Mouse (Mus musculus) heart, embryonic 13.5 days (tissue): Measurements from ENCODE around the gene Tssc4. TPM values are rescaled to one million over a fixed set of nuclear protein-coding genes. Genes with fewer than 3 reads are reported as not detected.

Experiments used
- ATAC-seq: fragments of 200-750 bp; cut with Nextera tagmentation; 2 replicates; pipeline ENCODE4 v1.8.0; 2017; ENCODE audit warnings: moderate TSS enrichment; ENCODE audit not compliant: insufficient number of reproducible peaks, low FRiP score, low TSS enrichment; ENCODE audit errors: extremely low read depth
- H3K27ac ChIP-seq: fragments of 300-500 bp; sonication (generic); replicated peaks from 2 replicates; pipeline ENCODE4 v1.5.1; 2015; ENCODE audit warnings: moderate library complexity, mild to moderate bottlenecking, inconsistent platforms
- H3K27me3 ChIP-seq: fragments of 300-500 bp; sonication (generic); replicated peaks from 2 replicates; pipeline ENCODE4 v1.6.1; 2015; ENCODE audit warnings: mild to moderate bottlenecking, inconsistent platforms
- H3K36me3 ChIP-seq: fragments of 300-500 bp; sonication (generic); 2 replicates; pipeline ENCODE4 v1.6.1; 2015; ENCODE audit warnings: mild to moderate bottlenecking, inconsistent platforms
- H3K4me1 ChIP-seq: fragments of 300-500 bp; sonication (generic); 2 replicates; pipeline ENCODE4 v1.6.1; 2015; ENCODE audit warnings: inconsistent platforms
- H3K4me2 ChIP-seq: fragments of 300-500 bp; sonication (generic); 2 replicates; pipeline ENCODE4 v1.6.1; 2015; ENCODE audit warnings: inconsistent platforms, mild to moderate bottlenecking, moderate library complexity
- H3K4me3 ChIP-seq: fragments of 300-500 bp; sonication (generic); 2 replicates; pipeline ENCODE4 v1.5.1; 2015; ENCODE audit warnings: moderate library complexity, mild to moderate bottlenecking, inconsistent platforms
- H3K9ac ChIP-seq: fragments of 300-500 bp; sonication (generic); 2 replicates; pipeline ENCODE4 v1.6.1; 2015; ENCODE audit warnings: inconsistent platforms, mild to moderate bottlenecking, moderate library complexity
- H3K9me3 ChIP-seq: fragments of 300-500 bp; sonication (generic); 2 replicates; pipeline ENCODE4 v1.6.1; 2016; ENCODE audit warnings: inconsistent platforms
- WGBS: fragments of 180-500 bp; shearing (Covaris S2); methylation state at CpG from one replicate; pipeline ENCODE4 v1.1.7; 2015; ENCODE audit warnings: mixed read lengths; 5-methylcytosine and 5-hydroxymethylcytosine counted together
- polyA plus RNA-seq: library from polyadenylated mRNA; unstranded; fragments of >200 nt; fragmentation: Nextera tagmentation; extraction: Ambion mirVana; gene quantifications from 2 replicates; pipeline ENCODE4 v1.2.1, GENCODE M21; 2015

The Tssc4 gene
- polyA plus RNA-seq = 58.2 and 60.7 TPM in 2 replicates

GRCm38 (mm10) chr7:143068882-143069591 lies at the start of gene Tssc4:
Tssc4 (plus strand) TSS chr7:143069249.
- WGBS = under 1% methylated on average over 51 of the region's 51 CpGs
- Histone ChIP-seq H3K36me3 (peaks cover 58% of the 10 kb centered on the region), H3K9me3 (no peaks in the 10 kb centered on the region), H3K9ac (peak within 1 kb of the TSS; percentile 96), H3K4me2 (peak within 1 kb of the TSS; percentile 98), H3K4me1 (peaks cover 26% of the 10 kb centered on the region), H3K4me3 (peak within 1 kb of the TSS; percentile 84), H3K27ac (peak within 1 kb of the TSS; percentile 90), H3K27me3 (no peaks in the 10 kb centered on the region)
- ATAC-seq = peak; percentile 93

DNA sequence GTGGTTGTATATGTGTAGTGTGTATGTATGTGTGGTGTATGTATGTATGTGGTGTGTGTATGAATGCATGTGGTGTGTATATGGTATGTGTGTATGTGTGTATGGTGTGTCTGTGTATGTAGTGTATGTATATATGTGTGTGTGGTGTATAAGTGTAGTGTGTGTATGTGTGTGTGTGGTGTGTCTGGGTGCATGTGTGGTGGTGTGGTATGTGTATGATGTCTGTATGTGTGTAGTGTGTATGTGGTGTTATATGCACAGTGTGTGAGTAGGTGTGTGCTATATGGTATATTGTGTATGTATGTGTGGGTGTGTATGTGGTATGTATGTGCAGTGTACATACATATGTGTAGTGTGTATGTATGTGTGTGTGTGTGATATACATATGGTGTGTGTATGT lies 49.0 kb upstream of the Tssc4 start:
- H3K9me3 ChIP-seq = no peaks in the 10 kb centered on the region
- no peaks in the 10 kb centered on the region for H3K27me3 ChIP-seq
- no peak overlapping the region for H3K4me3 ChIP-seq
- H3K36me3 ChIP-seq = peaks cover 2% of the 10 kb centered on the region
- no peak for ATAC-seq
- no peak overlapping the region for H3K4me2 ChIP-seq
- no peak overlapping the region for H3K9ac ChIP-seq
- H3K4me1 ChIP-seq = peaks cover 38% of the 10 kb centered on the region
- H3K27ac ChIP-seq = no peak overlapping the region

- H3K9me3 ChIP-seq = no peaks in the 10 kb centered on the region
- no peak overlapping the region for H3K4me3 ChIP-seq
- no peak overlapping the region for H3K27ac ChIP-seq
- WGBS = 70% methylated on average over 3 of the region's 3 CpGs
- no peaks in the 10 kb centered on the region for H3K27me3 ChIP-seq
- H3K4me1 ChIP-seq = peaks cover 31% of the 10 kb centered on the region
- no peak for ATAC-seq
- no peak overlapping the region for H3K4me2 ChIP-seq
- H3K36me3 ChIP-seq = peaks cover 7% of the 10 kb centered on the region
- no peak overlapping the region for H3K9ac ChIP-seq
Observed at GRCm38 (mm10) chr7:143020764-143021163, 48.3 kb upstream of the Tssc4 start.

DNA sequence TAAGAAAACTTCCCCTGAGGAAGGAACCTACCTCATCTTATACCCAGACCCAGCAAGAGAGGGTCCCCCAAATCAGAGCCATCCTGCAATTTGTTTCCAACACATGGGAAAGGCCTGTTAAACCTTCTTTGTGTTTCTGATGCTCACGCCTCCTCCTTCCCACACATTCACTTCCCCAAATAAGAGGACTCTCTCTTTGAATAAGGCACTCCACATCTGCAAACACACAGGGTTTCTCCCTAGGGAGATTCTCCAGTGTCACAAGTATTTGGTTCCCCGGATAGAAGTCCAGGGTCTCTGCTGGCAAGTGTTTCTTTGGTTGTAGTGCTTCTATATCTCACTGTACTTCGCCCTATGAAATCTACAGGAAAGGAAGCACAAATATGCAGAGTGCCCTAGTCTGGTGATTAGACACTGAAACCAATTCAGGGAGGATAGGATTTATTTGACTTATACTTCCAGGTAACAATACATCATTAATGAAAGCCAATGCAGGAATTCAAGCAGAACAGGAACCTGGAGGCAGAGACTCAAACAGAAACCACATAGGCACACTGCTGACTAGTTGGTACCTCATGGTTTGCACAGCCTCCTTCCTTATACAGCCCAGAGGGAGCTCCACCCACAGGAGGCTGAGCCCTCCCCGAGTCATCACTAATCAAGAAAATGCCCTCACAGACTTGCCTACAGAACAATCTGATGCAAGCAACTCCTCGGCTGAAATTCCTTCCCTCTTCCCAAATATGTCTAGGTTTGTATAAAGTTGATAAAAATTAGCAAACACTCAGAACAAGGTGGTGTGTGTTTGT lies 47.5 kb upstream of the Tssc4 start:
- no peaks in the 10 kb centered on the region for H3K9me3 ChIP-seq
- no peaks in the 10 kb centered on the region for H3K27me3 ChIP-seq
- WGBS = 49% methylated on average over 5 of the region's 5 CpGs
- no peak overlapping the region for H3K4me3 ChIP-seq
- H3K9ac ChIP-seq = no peak overlapping the region
- no peak for ATAC-seq
- no peak overlapping the region for H3K4me2 ChIP-seq
- peaks cover 7% of the 10 kb centered on the region for H3K36me3 ChIP-seq
- H3K27ac ChIP-seq = no peak overlapping the region
- H3K4me1 ChIP-seq = peaks cover 23% of the 10 kb centered on the region

DNA sequence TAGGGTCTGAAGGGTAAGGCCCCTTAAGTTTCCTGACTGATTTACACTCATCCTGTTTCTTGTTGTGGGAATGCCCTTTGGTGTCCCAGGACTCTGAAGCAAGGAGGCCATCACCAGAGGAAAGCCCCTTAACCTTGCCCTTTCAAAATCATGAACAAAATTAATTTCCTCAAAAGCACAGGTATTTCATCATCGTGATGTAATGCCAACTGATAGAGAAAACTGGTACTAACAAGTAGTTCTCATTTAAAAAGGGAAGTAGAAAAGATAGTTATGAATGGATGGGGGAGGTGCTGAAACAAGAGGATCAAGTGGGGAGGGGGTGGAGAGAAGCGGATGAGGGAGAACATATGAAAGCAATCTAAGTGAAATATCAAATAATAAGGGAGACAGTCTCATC lies 45.5 kb upstream of the Tssc4 start:
- Histone ChIP-seq H3K4me1 (peaks cover 21% of the 10 kb centered on the region), H3K27ac (no peak overlapping the region), H3K4me3 (no peak overlapping the region), H3K9ac (no peak overlapping the region), H3K9me3 (no peaks in the 10 kb centered on the region), H3K36me3 (peaks cover 7% of the 10 kb centered on the region), H3K4me2 (no peak overlapping the region), H3K27me3 (no peaks in the 10 kb centered on the region)
- no peak for ATAC-seq
- 81% methylated on average over 2 of the region's 2 CpGs for WGBS

DNA sequence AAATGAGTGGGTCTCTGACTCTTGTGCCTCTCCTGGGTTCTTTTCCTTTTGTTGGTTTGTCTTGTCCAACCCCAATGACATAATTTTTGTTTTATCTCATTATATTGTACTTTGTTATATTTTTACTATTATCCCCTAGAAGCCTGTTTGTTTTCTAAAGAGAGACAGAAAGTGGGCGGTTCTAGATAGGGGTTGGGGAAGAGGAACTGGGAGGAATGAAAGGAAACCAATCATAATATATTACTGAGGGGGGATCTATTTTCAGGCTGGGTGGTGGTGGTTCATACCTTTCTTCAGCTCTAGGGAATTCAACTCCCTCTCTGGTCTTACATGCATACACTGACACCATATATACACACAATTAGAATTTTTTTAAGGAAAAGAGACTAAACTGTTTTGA lies 44.8 kb upstream of the Tssc4 start:
- ATAC-seq = no peak
- Histone ChIP-seq H3K4me2 (no peak overlapping the region), H3K27me3 (no peaks in the 10 kb centered on the region), H3K4me3 (no peak overlapping the region), H3K4me1 (peaks cover 21% of the 10 kb centered on the region), H3K9me3 (no peaks in the 10 kb centered on the region), H3K36me3 (peaks cover 7% of the 10 kb centered on the region), H3K9ac (no peak overlapping the region), H3K27ac (no peak overlapping the region)
- WGBS = 83% methylated on average over 1 of the region's 1 CpGs

DNA sequence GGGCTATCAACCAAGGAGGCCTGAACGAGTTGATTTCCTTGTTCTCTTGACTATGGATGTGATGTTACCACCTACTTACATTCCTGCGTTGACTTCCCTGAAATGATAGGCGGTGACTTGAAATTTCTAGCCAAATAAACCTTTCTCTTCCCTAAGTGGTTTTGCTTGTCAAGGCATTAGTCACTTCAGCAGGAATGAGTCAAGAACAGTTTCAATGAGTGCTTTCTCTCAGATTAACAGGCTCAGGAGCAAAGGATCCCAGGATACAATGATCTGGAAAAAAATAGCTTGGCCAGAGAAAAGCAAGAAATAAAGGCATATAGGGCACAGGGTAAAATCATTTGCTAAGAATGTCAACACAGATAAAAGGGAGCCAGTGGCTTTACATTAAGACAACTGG lies 43.6 kb upstream of the Tssc4 start:
- no peaks in the 10 kb centered on the region for H3K9me3 ChIP-seq
- WGBS = 78% methylated on average over 3 of the region's 3 CpGs
- no peak for ATAC-seq

GRCm38 (mm10) chr7:143027196-143027595 lies 41.9 kb upstream of the Tssc4 start:
- 88% methylated on average over 4 of the region's 4 CpGs for WGBS
- no peak for ATAC-seq

More for the DNA sequence above, 43.6 kb upstream of the Tssc4 start:
- no peak overlapping the region for H3K9ac ChIP-seq
- H3K27me3 ChIP-seq = no peaks in the 10 kb centered on the region
- H3K4me1 ChIP-seq = peaks cover 21% of the 10 kb centered on the region
- no peak overlapping the region for H3K27ac ChIP-seq
- H3K36me3 ChIP-seq = peaks cover 7% of the 10 kb centered on the region
- H3K4me3 ChIP-seq = no peak overlapping the region
- no peak overlapping the region for H3K4me2 ChIP-seq

GRCm38 (mm10) chr7:143031816-143032215 lies 37.2 kb upstream of the Tssc4 start:
- peaks cover 36% of the 10 kb centered on the region for H3K4me1 ChIP-seq
- WGBS = 39% methylated on average over 1 of the region's 1 CpGs

More at GRCm38 (mm10) chr7:143027196-143027595, 41.9 kb upstream of the Tssc4 start:
- no peak overlapping the region for H3K9ac ChIP-seq
- H3K4me2 ChIP-seq = no peak overlapping the region
- no peaks in the 10 kb centered on the region for H3K9me3 ChIP-seq
- H3K4me1 ChIP-seq = peaks cover 26% of the 10 kb centered on the region
- peak overlapping the region; percentile 48; the same call in 1 of the 2 replicates for H3K27ac ChIP-seq
- no peak overlapping the region for H3K4me3 ChIP-seq
- no peaks in the 10 kb centered on the region for H3K27me3 ChIP-seq
- peaks cover 12% of the 10 kb centered on the region for H3K36me3 ChIP-seq

GRCm38 (mm10) chr7:143033581-143033980 lies 35.5 kb upstream of the Tssc4 start:
- Histone ChIP-seq H3K9me3 (no peaks in the 10 kb centered on the region), H3K4me2 (no peak overlapping the region), H3K4me1 (peaks cover 23% of the 10 kb centered on the region), H3K9ac (no peak overlapping the region), H3K36me3 (peaks cover 36% of the 10 kb centered on the region), H3K27me3 (no peaks in the 10 kb centered on the region), H3K4me3 (no peak overlapping the region), H3K27ac (no peak overlapping the region)
- no peak for ATAC-seq
- WGBS = 76% methylated on average over 4 of the region's 4 CpGs

More at GRCm38 (mm10) chr7:143031816-143032215, 37.2 kb upstream of the Tssc4 start:
- Histone ChIP-seq H3K4me3 (no peak overlapping the region), H3K4me2 (no peak overlapping the region), H3K36me3 (peaks cover 30% of the 10 kb centered on the region), H3K27ac (peak overlapping the region; percentile 74), H3K9ac (no peak overlapping the region), H3K27me3 (no peaks in the 10 kb centered on the region), H3K9me3 (no peaks in the 10 kb centered on the region)
- no peak for ATAC-seq

- no peak overlapping the region for H3K9ac ChIP-seq
- 88% methylated on average over 2 of the region's 2 CpGs for WGBS
- no peak overlapping the region for H3K27ac ChIP-seq
- peaks cover 36% of the 10 kb centered on the region for H3K36me3 ChIP-seq
- no peaks in the 10 kb centered on the region for H3K9me3 ChIP-seq
- H3K27me3 ChIP-seq = no peaks in the 10 kb centered on the region
- no peak overlapping the region for H3K4me2 ChIP-seq
- H3K4me1 ChIP-seq = peaks cover 25% of the 10 kb centered on the region
- H3K4me3 ChIP-seq = no peak overlapping the region
- ATAC-seq = no peak
Observed at GRCm38 (mm10) chr7:143034112-143034511, 34.9 kb upstream of the Tssc4 start.
